ENCODE assay signal across 20 mouse cellular contexts in genomic region chr12:88450658-88451563, GRCm38 (mm10).
DNase-seq lines count a peak whose midpoint lies in the region; ATAC-seq and TF ChIP-seq lines count a peak whose summit lies in the region.
"Had no signal": no experiment of that assay in that cellular context is flagged by ENCODE, and none has a peak within 500 bp of the region (broad histone marks: within the 10 kb centered on the region; RNA-seq: fewer than 3 reads in every experiment).

No protein-coding gene starts in this region.

- H3K27ac ChIP-seq in forebrain, embryonic 13.5 days: no peak overlapping the region
- H3K27ac ChIP-seq in forebrain, embryonic 12.5 days: no peak overlapping the region
- H3K27ac ChIP-seq: embryonic facial prominence, embryonic 12.5 days; heart, embryonic 13.5 days had no signal

- peak; percentile 58; the same call in 1 of the 2 replicates for ATAC-seq in forebrain, embryonic 13.5 days
- ATAC-seq in forebrain, embryonic 12.5 days (ENCODE audit: low FRiP score): no peak
- ATAC-seq: activated CD4-positive, CD25-positive, alpha-beta regulatory T cell, adult 4 months; hindbrain, embryonic 16.5 days; inflammation-experienced regulatory T-cells, adult 6 months had no signal

- DNase-seq in NIH3T3 (ENCODE audit: low read depth): peak; percentile 41
- peak; percentile 55 for DNase-seq in brain, embryonic 14.5 days (ENCODE audit: low read depth)
- no peak for DNase-seq in left cerebral cortex, postnatal 25 days (ENCODE audit: low spot score in 2 of 2)
- DNase-seq in left cerebral cortex, postnatal 4 days: no peak
- no peak for DNase-seq in embryo, embryonic 10 days (ENCODE audit: low spot score)
- DNase-seq: adrenal gland, postnatal 25 days; cerebellum, adult 2 months; cerebellum, postnatal 14 days; gastrocnemius, postnatal 36 days; heart, adult 11 months; heart, postnatal 36 days; kidney, adult 11 months; kidney, adult 9 months had no signal

- peaks cover 5% of the 10 kb centered on the region; the same call in 1 of the 2 replicates for H3K4me1 ChIP-seq in forebrain, embryonic 13.5 days
- H3K4me1 ChIP-seq in forebrain, embryonic 12.5 days: peaks cover 3% of the 10 kb centered on the region; the same call in 1 of the 2 replicates
- H3K4me1 ChIP-seq: embryonic facial prominence, embryonic 12.5 days had no signal

- no peak overlapping the region for H3K4me3 ChIP-seq in forebrain, embryonic 13.5 days
- H3K4me3 ChIP-seq in forebrain, embryonic 12.5 days (replicated peaks): no peak overlapping the region
- H3K4me3 ChIP-seq: embryonic facial prominence, embryonic 12.5 days; heart, embryonic 13.5 days had no signal

- 52% methylated on average over 4 of the region's 4 CpGs for WGBS in forebrain, embryonic 13.5 days
- WGBS in forebrain, embryonic 12.5 days: 52% methylated on average over 4 of the region's 4 CpGs

- H3K27me3 ChIP-seq in forebrain, embryonic 13.5 days: no peaks in the 10 kb centered on the region
- H3K27me3 ChIP-seq in forebrain, embryonic 12.5 days: peaks cover 5% of the 10 kb centered on the region; the same call in 1 of the 2 replicates
- H3K27me3 ChIP-seq: embryonic facial prominence, embryonic 12.5 days; heart, embryonic 13.5 days had no signal

- no peaks in the 10 kb centered on the region for H3K9me3 ChIP-seq in forebrain, embryonic 13.5 days (replicated peaks)
- H3K9me3 ChIP-seq in forebrain, embryonic 12.5 days: no peaks in the 10 kb centered on the region
- H3K9me3 ChIP-seq: embryonic facial prominence, embryonic 12.5 days; heart, embryonic 13.5 days had no signal

- intact Hi-C loops in left cerebral cortex, postnatal 25 days (cut with DNase I): no loop called here
- intact Hi-C loops in left cerebral cortex, postnatal 4 days (cut with DNase I): no loop called here

- no peak for TF ChIP-seq CTCF in brain, embryonic 14.5 days (IDR thresholded peaks at IDR 0.05; ENCODE audit: borderline replicate concordance, extremely low read depth, insufficient read depth, insufficient read length)

- H3K9ac ChIP-seq in forebrain, embryonic 13.5 days: no peak overlapping the region
- H3K9ac ChIP-seq in forebrain, embryonic 12.5 days: no peak overlapping the region
- H3K9ac ChIP-seq: embryonic facial prominence, embryonic 12.5 days; heart, embryonic 13.5 days had no signal

- TF ChIP-seq POLR2A in brain, embryonic 14.5 days (IDR thresholded peaks at IDR 0.05; ENCODE audit: borderline replicate concordance, extremely low read depth, insufficient read depth, insufficient read length, poor library complexity, severe bottlenecking): no peak

- H3K36me3 ChIP-seq in forebrain, embryonic 13.5 days (ENCODE audit: poor library complexity, severe bottlenecking): 0 out of 2 replicates have a peak, but pooled peaks cover 8% of the 10 kb centered on the region
- peaks cover 4% of the 10 kb centered on the region for H3K36me3 ChIP-seq in forebrain, embryonic 12.5 days (replicated peaks)
- H3K36me3 ChIP-seq: embryonic facial prominence, embryonic 12.5 days had no signal

- H3K4me2 ChIP-seq in forebrain, embryonic 13.5 days: no peak overlapping the region
- H3K4me2 ChIP-seq in forebrain, embryonic 12.5 days: no peak overlapping the region
- H3K4me2 ChIP-seq: embryonic facial prominence, embryonic 12.5 days; heart, embryonic 13.5 days had no signal

Comparison
In these comparisons a context has a peak if more than half of its experiments do, and no peak if none do; other contexts are left out.
1. DNase-seq: peak in NIH3T3 (single experiment) and brain, embryonic 14.5 days (single experiment); none in left cerebral cortex, postnatal 25 days (0 of 2), left cerebral cortex, postnatal 4 days (single experiment) and embryo, embryonic 10 days (single experiment).